Mouse (Mus musculus): Measurements from ENCODE around the gene Rft1.

DNA sequence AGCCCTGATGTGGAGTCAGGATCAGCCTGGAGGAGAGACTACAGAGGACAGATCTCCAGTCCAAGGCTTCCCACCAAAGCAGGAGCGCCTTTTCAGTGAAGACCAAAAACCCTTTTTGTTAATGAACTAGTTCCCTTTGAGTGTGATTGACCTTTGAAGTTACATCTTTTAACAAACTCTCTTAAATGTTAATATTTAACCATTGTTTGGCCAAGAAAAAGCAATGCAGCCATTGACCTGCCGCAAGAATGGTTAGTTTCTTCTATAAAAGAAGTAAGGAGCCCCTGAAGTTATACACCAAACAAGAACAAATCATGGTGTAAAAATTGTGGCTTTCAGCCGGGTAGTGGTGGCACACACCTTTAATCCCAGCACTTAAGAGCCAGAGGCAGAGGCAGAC lies 36.5 kb downstream of the Rft1 start:
- no peak for TF ChIP-seq CTCF (IDR thresholded peaks at IDR 0.05; ENCODE audit: low read depth, low read length)
- TF ChIP-seq EP300 (IDR thresholded peaks at IDR 0.05; ENCODE audit: insufficient read depth, low read depth, low read length), result no peak

Measured in ES-Bruce4 (cell line).